Mouse (Mus musculus) granulocyte monocyte progenitor cell, adult 5-6 weeks (primary cell): ENCODE measurements around the gene Cuedc2. TPM values are rescaled to one million over a fixed set of nuclear protein-coding genes. Genes with fewer than 3 reads are reported as not detected.

Source experiments
- ATAC-seq: replicated peaks from 2 replicates; pipeline ENCODE4 v1.8.0; 2016; ENCODE audit warnings: mild to moderate bottlenecking, moderate TSS enrichment, inconsistent platforms; ENCODE audit not compliant: poor library complexity, severe bottlenecking
- total RNA-seq, 2 experiments: library from RNA; stranded (forward) in 1 of 2; stranded (reverse) in 1 of 2; fragments of 200-712, 200-1000 nt in 1 of 2; fragments of >200 nt in 1 of 2; fragmentation: Nextera tagmentation in 1 of 2; gene quantifications; 2 replicates each; pipeline ENCODE4 v1.2.3; 2014 to 2017

Cuedc2 gene
- total RNA-seq, 2 experiments from 2014 or later = 108 to 158 TPM

- ATAC-seq = no peak
These were observed 53.8 kb downstream of the Cuedc2 start for GRCm38 (mm10) chr19:46284686-46285085.

GRCm38 (mm10) chr19:46282081-46282849, 56.2 kb downstream of the Cuedc2 start:
- no peak for ATAC-seq

Other genes with a start within 250 kb of the Cuedc2 start
- gene Elovl3, start 206.8 kb downstream of the Cuedc2 start, total RNA-seq (2014; fragmentation: Nextera tagmentation) = not detected in 2 replicates
- not detected in 2 replicates for gene Elovl3, start 206.8 kb downstream of the Cuedc2 start, total RNA-seq (2017)
- gene Pitx3, start 190.4 kb downstream of the Cuedc2 start, total RNA-seq (2014; fragmentation: Nextera tagmentation) = not detected in 2 replicates
- not detected in 2 replicates for gene Pitx3, start 190.4 kb downstream of the Cuedc2 start, total RNA-seq (2017)
- 59.7 and 63.2 TPM in 2 replicates for gene Gbf1, start 186.2 kb downstream of the Cuedc2 start, total RNA-seq (2014; fragmentation: Nextera tagmentation)
- gene Gbf1, start 186.2 kb downstream of the Cuedc2 start, total RNA-seq (2017) = 46.4 and 48.1 TPM in 2 replicates
- gene Nfkb2, start 34.4 kb downstream of the Cuedc2 start, total RNA-seq (2014; fragmentation: Nextera tagmentation) = 3.6 and 4.6 TPM in 2 replicates
- gene Nfkb2, start 34.4 kb downstream of the Cuedc2 start, total RNA-seq (2017) = 4.3 and 4.7 TPM in 2 replicates
- not detected in 2 replicates for gene Psd, start 11.5 kb downstream of the Cuedc2 start, total RNA-seq (2014; fragmentation: Nextera tagmentation)
- not detected in 2 replicates for gene Psd, start 11.5 kb downstream of the Cuedc2 start, total RNA-seq (2017)
- 0.53 TPM in 1 of 2 replicates, not detected in the other for gene Fbxl15, start 10.5 kb downstream of the Cuedc2 start, total RNA-seq (2014; fragmentation: Nextera tagmentation)
- gene Fbxl15, start 10.5 kb downstream of the Cuedc2 start, total RNA-seq (2017) = 2.4 and 3.3 TPM in 2 replicates
- gene Mfsd13a, start 2.4 kb upstream of the Cuedc2 start, total RNA-seq (2014; fragmentation: Nextera tagmentation) = 71.4 and 82.0 TPM in 2 replicates
- 15.7 and 18.7 TPM in 2 replicates for gene Mfsd13a, start 2.4 kb upstream of the Cuedc2 start, total RNA-seq (2017)
- gene 2310034G01Rik, start 11.6 kb upstream of the Cuedc2 start, total RNA-seq (2014; fragmentation: Nextera tagmentation) = 2.3 and 5.6 TPM in 2 replicates
- gene 2310034G01Rik, start 11.6 kb upstream of the Cuedc2 start, total RNA-seq (2017) = 1.4 and 2.3 TPM in 2 replicates
- 86.7 and 93.2 TPM in 2 replicates for gene Actr1a, start 57.0 kb upstream of the Cuedc2 start, total RNA-seq (2014; fragmentation: Nextera tagmentation)
- 75.8 and 79.7 TPM in 2 replicates for gene Actr1a, start 57.0 kb upstream of the Cuedc2 start, total RNA-seq (2017)
- 20.9 and 22.8 TPM in 2 replicates for gene Sufu, start 58.2 kb upstream of the Cuedc2 start, total RNA-seq (2014; fragmentation: Nextera tagmentation)
- 7.2 and 9.0 TPM in 2 replicates for gene Sufu, start 58.2 kb upstream of the Cuedc2 start, total RNA-seq (2017)
- 10.9 and 13.9 TPM in 2 replicates for gene Trim8, start 163.0 kb upstream of the Cuedc2 start, total RNA-seq (2014; fragmentation: Nextera tagmentation)
- gene Trim8, start 163.0 kb upstream of the Cuedc2 start, total RNA-seq (2017) = 12.2 and 13.6 TPM in 2 replicates
- gene Arl3, start 234.5 kb upstream of the Cuedc2 start, total RNA-seq (2014; fragmentation: Nextera tagmentation) = 9.9 and 23.4 TPM in 2 replicates
- 13.9 and 14.3 TPM in 2 replicates for gene Arl3, start 234.5 kb upstream of the Cuedc2 start, total RNA-seq (2017)
- 11.8 and 16.3 TPM in 2 replicates for gene Sfxn2, start 234.7 kb upstream of the Cuedc2 start, total RNA-seq (2014; fragmentation: Nextera tagmentation)
- 8.7 and 10.9 TPM in 2 replicates for gene Sfxn2, start 234.7 kb upstream of the Cuedc2 start, total RNA-seq (2017)